Mouse (Mus musculus): Measurements from ENCODE around the gene Col5a3. TPM values are rescaled to one million over a fixed set of nuclear protein-coding genes. Genes with fewer than 3 reads are reported as not detected.

The Col5a3 gene
- polyA plus RNA-seq, 1 experiment from 2014 or later: 0.06 TPM

- WGBS: under 1% methylated on average over 43 of the region's 46 CpGs
- no peak overlapping the region for H3K27ac ChIP-seq (ENCODE audit: poor library complexity, severe bottlenecking)
- H3K4me3 ChIP-seq: peak overlapping the region; percentile 54
- H3K27me3 ChIP-seq (replicated peaks): peaks cover 81% of the 10 kb centered on the region
- H3K4me2 ChIP-seq: peak overlapping the region; percentile 94
- no peaks in the 10 kb centered on the region for H3K9me3 ChIP-seq (replicated peaks)
- H3K9ac ChIP-seq: peak overlapping the region; percentile 43
- no peaks in the 10 kb centered on the region for H3K36me3 ChIP-seq
- peak; percentile 66 for ATAC-seq (ENCODE audit: insufficient number of reproducible peaks, low FRiP score)
- peaks cover 14% of the 10 kb centered on the region for H3K4me1 ChIP-seq (replicated peaks)
These were observed 87.2 kb downstream of the Col5a3 start for GRCm38 (mm10) chr9:20727601-20728113.

GRCm38 (mm10) chr9:20726859-20727600, 87.8 kb downstream of the Col5a3 start:
- Histone ChIP-seq H3K4me1 (replicated peaks) (peaks cover 14% of the 10 kb centered on the region), H3K4me3 (peak overlapping the region; percentile 54), H3K27ac (ENCODE audit: poor library complexity, severe bottlenecking) (no peak overlapping the region), H3K27me3 (replicated peaks) (peaks cover 80% of the 10 kb centered on the region), H3K36me3 (no peaks in the 10 kb centered on the region), H3K9ac (peak overlapping the region; percentile 43), H3K4me2 (peak overlapping the region; percentile 94), H3K9me3 (replicated peaks) (no peaks in the 10 kb centered on the region)
- ATAC-seq (ENCODE audit: insufficient number of reproducible peaks, low FRiP score): peak; percentile 61
- under 1% methylated on average over 46 of the region's 54 CpGs for WGBS

DNA sequence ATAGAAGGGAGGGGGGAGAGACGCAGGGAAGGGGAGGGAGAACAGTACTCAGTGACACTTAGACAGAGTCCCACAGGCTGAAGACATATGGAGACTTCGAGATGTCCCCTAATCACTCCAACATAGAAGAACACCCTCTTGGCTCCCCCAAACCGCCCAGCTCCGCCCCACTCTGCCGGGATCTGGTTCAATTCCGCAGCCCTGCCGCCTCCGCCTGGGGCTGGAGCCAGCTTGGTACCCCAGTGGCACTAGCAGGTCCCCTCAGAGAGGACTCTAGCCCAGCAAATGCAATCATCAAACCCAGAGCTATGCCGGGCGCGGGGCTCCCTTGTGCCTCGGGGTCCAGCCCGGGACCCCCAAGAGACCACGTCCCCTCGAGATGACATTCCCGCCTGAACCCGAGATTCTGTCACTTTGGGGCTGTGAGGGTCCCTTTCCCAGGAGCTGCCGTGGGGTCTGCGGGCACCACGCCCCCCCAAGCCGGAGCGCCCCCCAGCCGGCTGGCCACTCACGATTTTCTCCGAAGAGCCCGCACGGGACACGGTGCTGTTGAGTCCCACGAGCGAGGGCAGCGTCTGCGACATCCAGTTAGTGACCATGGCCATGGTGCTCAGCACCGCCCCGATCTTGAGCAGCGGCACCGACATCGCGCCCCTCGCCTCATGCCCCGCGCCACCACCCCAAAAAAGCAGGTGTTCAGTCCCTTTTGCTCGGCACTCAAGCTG, 88.6 kb downstream of the Col5a3 start:
- peak overlapping the region; percentile 94 for H3K4me2 ChIP-seq
- peak overlapping the region; percentile 54 for H3K4me3 ChIP-seq
- H3K36me3 ChIP-seq: no peaks in the 10 kb centered on the region
- peaks cover 77% of the 10 kb centered on the region for H3K27me3 ChIP-seq (replicated peaks)
- WGBS: 2% methylated on average over 42 of the region's 42 CpGs
- H3K9ac ChIP-seq: peak overlapping the region; percentile 43
- peaks cover 18% of the 10 kb centered on the region for H3K4me1 ChIP-seq (replicated peaks)
- no peaks in the 10 kb centered on the region for H3K9me3 ChIP-seq (replicated peaks)
- no peak overlapping the region for H3K27ac ChIP-seq (ENCODE audit: poor library complexity, severe bottlenecking)
- ATAC-seq (ENCODE audit: insufficient number of reproducible peaks, low FRiP score): no peak; the same call in 1 of the 2 replicates

GRCm38 (mm10) chr9:20721582-20721981, 93.3 kb downstream of the Col5a3 start:
- no peaks in the 10 kb centered on the region; the same call in 1 of the 2 replicates for H3K9me3 ChIP-seq (replicated peaks)
- H3K27me3 ChIP-seq (replicated peaks): peaks cover 42% of the 10 kb centered on the region
- no peaks in the 10 kb centered on the region for H3K36me3 ChIP-seq
- H3K9ac ChIP-seq: no peak overlapping the region
- H3K4me3 ChIP-seq: no peak overlapping the region
- 60% methylated on average over 2 of the region's 2 CpGs for WGBS
- 0 out of 2 replicates have a peak, but pooled peaks have one; percentile 29 for ATAC-seq (ENCODE audit: insufficient number of reproducible peaks, low FRiP score)
- no peak overlapping the region for H3K27ac ChIP-seq (ENCODE audit: poor library complexity, severe bottlenecking)
- peaks cover 11% of the 10 kb centered on the region for H3K4me1 ChIP-seq (replicated peaks)
- H3K4me2 ChIP-seq: no peak overlapping the region

Other genes with a start within 250 kb of the Col5a3 start
- 10.1 and 10.7 TPM in 2 replicates for gene Zfp846, start 233.8 kb downstream of the Col5a3 start, polyA plus RNA-seq (2016; fragmentation: Nextera tagmentation; extraction: Ambion mirVana)
- gene Ubl5, start 172.2 kb downstream of the Col5a3 start, polyA plus RNA-seq (2016; fragmentation: Nextera tagmentation; extraction: Ambion mirVana): 362 and 384 TPM in 2 replicates
- gene Fbxl12, start 170.3 kb downstream of the Col5a3 start, polyA plus RNA-seq (2016; fragmentation: Nextera tagmentation; extraction: Ambion mirVana): 18.7 and 19.4 TPM in 2 replicates
- 43.4 and 44.3 TPM in 2 replicates for gene Pin1, start 163.0 kb downstream of the Col5a3 start, polyA plus RNA-seq (2016; fragmentation: Nextera tagmentation; extraction: Ambion mirVana)
- 0.87 and 1.1 TPM in 2 replicates for gene Olfm2, start 68.7 kb downstream of the Col5a3 start, polyA plus RNA-seq (2016; fragmentation: Nextera tagmentation; extraction: Ambion mirVana)
- gene Rdh8, start 3.4 kb upstream of the Col5a3 start, polyA plus RNA-seq (2016; fragmentation: Nextera tagmentation; extraction: Ambion mirVana): not detected in 2 replicates
- 6.5 and 7.1 TPM in 2 replicates for gene A230050P20Rik, start 53.6 kb upstream of the Col5a3 start, polyA plus RNA-seq (2016; fragmentation: Nextera tagmentation; extraction: Ambion mirVana)
- 1.5 and 2.5 TPM in 2 replicates for gene Angptl6, start 64.7 kb upstream of the Col5a3 start, polyA plus RNA-seq (2016; fragmentation: Nextera tagmentation; extraction: Ambion mirVana)
- 43.5 and 44.3 TPM in 2 replicates for gene Ppan, start 73.1 kb upstream of the Col5a3 start, polyA plus RNA-seq (2016; fragmentation: Nextera tagmentation; extraction: Ambion mirVana)
- 215 and 236 TPM in 2 replicates for gene Eif3g, start 83.6 kb upstream of the Col5a3 start, polyA plus RNA-seq (2016; fragmentation: Nextera tagmentation; extraction: Ambion mirVana)
- 86.6 and 86.8 TPM in 2 replicates for gene Dnmt1, start 144.8 kb upstream of the Col5a3 start, polyA plus RNA-seq (2016; fragmentation: Nextera tagmentation; extraction: Ambion mirVana)
- 22.5 and 25.9 TPM in 2 replicates for gene S1pr2, start 161.7 kb upstream of the Col5a3 start, polyA plus RNA-seq (2016; fragmentation: Nextera tagmentation; extraction: Ambion mirVana)
- 123 and 126 TPM in 2 replicates for gene Mrpl4, start 187.7 kb upstream of the Col5a3 start, polyA plus RNA-seq (2016; fragmentation: Nextera tagmentation; extraction: Ambion mirVana)
- gene Icam1, start 200.9 kb upstream of the Col5a3 start, polyA plus RNA-seq (2016; fragmentation: Nextera tagmentation; extraction: Ambion mirVana): 8.9 and 9.3 TPM in 2 replicates
- 5.6 and 8.1 TPM in 2 replicates for gene Icam4, start 214.3 kb upstream of the Col5a3 start, polyA plus RNA-seq (2016; fragmentation: Nextera tagmentation; extraction: Ambion mirVana)
- gene Icam5, start 217.0 kb upstream of the Col5a3 start, polyA plus RNA-seq (2016; fragmentation: Nextera tagmentation; extraction: Ambion mirVana): not detected in 2 replicates